Mouse (Mus musculus): ENCODE data around the gene Satb1. TPM values are rescaled to one million over a fixed set of nuclear protein-coding genes. Genes with fewer than 3 reads are reported as not detected.

Gene Satb1
- 0.65 and 1.1 TPM in 2 replicates for total RNA-seq (2014; rRNA removed)
- polyA plus RNA-seq (2012; rRNA removed), result 0.30 and 0.83 TPM in 2 replicates

GRCm38 (mm10) chr17:51832900-51833577 lies at the start of gene Satb1:
Satb1 (minus strand) TSS chr17:51833290.
- no peak for DNase-seq (ENCODE audit: extremely low read depth, low read depth, low spot score)

GRCm38 (mm10) chr17:51882566-51882965 lies 49.5 kb upstream of the Satb1 start:
- TF ChIP-seq CTCF (IDR thresholded peaks at IDR 0.05; ENCODE audit: low read depth, low read length) (no peak), POLR2A (IDR thresholded peaks at IDR 0.05; ENCODE audit: extremely low read depth, insufficient read depth, low read length) (no peak)
- no peak overlapping the region for H3K27ac ChIP-seq (replicated peaks; ENCODE audit: insufficient read depth, low read depth, low read length)
- no peak overlapping the region for H3K4me3 ChIP-seq (ENCODE audit: insufficient read depth, low read depth, low read length)
- no peaks in the 10 kb centered on the region for H3K36me3 ChIP-seq (ENCODE audit: control insufficient read depth, insufficient read depth, low read length)
- WGBS, result 92% methylated on average over 12 of the region's 12 CpGs
- H3K27me3 ChIP-seq (ENCODE audit: control insufficient read depth, insufficient read depth, low read length), result no peaks in the 10 kb centered on the region
- no peak overlapping the region for H3K9ac ChIP-seq (ENCODE audit: low read depth, low read length)
- DNase-seq (ENCODE audit: extremely low read depth, low read depth, low spot score), result no peak
- H3K4me1 ChIP-seq (ENCODE audit: control insufficient read depth, insufficient read depth, low read length), result no peaks in the 10 kb centered on the region
- H3K79me2 ChIP-seq (ENCODE audit: control insufficient read depth, insufficient read depth, low read length), result no peaks in the 10 kb centered on the region

More at GRCm38 (mm10) chr17:51832900-51833577, at the start of gene Satb1:
- Histone ChIP-seq H3K4me1 (ENCODE audit: control insufficient read depth, insufficient read depth, low read length) (peaks cover 1% of the 10 kb centered on the region; the same call in 1 of the 2 replicates), H3K79me2 (ENCODE audit: control insufficient read depth, insufficient read depth, low read length) (no peaks in the 10 kb centered on the region), H3K27me3 (ENCODE audit: control insufficient read depth, insufficient read depth, low read length) (peaks cover 21% of the 10 kb centered on the region), H3K4me3 (ENCODE audit: insufficient read depth, low read depth, low read length) (peak within 1 kb of the TSS; percentile 61), H3K27ac (replicated peaks; ENCODE audit: insufficient read depth, low read depth, low read length) (no peak within 1 kb of the TSS), H3K9ac (ENCODE audit: low read depth, low read length) (peak within 1 kb of the TSS; percentile 56), H3K36me3 (ENCODE audit: control insufficient read depth, insufficient read depth, low read length) (no peaks in the 10 kb centered on the region)
- 2% methylated on average over 47 of the region's 52 CpGs for WGBS
- no peak for TF ChIP-seq POLR2A (IDR thresholded peaks at IDR 0.05; ENCODE audit: extremely low read depth, insufficient read depth, low read length)
- TF ChIP-seq CTCF (IDR thresholded peaks at IDR 0.05; ENCODE audit: low read depth, low read length), result peak; percentile 31; the same call in 1 of the 2 replicates

- Histone ChIP-seq H3K79me2 (ENCODE audit: control insufficient read depth, insufficient read depth, low read length) (no peaks in the 10 kb centered on the region), H3K36me3 (ENCODE audit: control insufficient read depth, insufficient read depth, low read length) (no peaks in the 10 kb centered on the region), H3K4me1 (ENCODE audit: control insufficient read depth, insufficient read depth, low read length) (no peaks in the 10 kb centered on the region), H3K27me3 (ENCODE audit: control insufficient read depth, insufficient read depth, low read length) (no peaks in the 10 kb centered on the region), H3K9ac (ENCODE audit: low read depth, low read length) (no peak overlapping the region), H3K4me3 (ENCODE audit: insufficient read depth, low read depth, low read length) (no peak overlapping the region), H3K27ac (replicated peaks; ENCODE audit: insufficient read depth, low read depth, low read length) (no peak overlapping the region)
- 80% methylated on average over 8 of the region's 8 CpGs for WGBS
- TF ChIP-seq CTCF (IDR thresholded peaks at IDR 0.05; ENCODE audit: low read depth, low read length) (no peak), POLR2A (IDR thresholded peaks at IDR 0.05; ENCODE audit: extremely low read depth, insufficient read depth, low read length) (no peak)
- DNase-seq (ENCODE audit: extremely low read depth, low read depth, low spot score), result no peak
Measured at GRCm38 (mm10) chr17:51880895-51881622, 48.0 kb upstream of the Satb1 start.

- Histone ChIP-seq H3K4me3 (ENCODE audit: insufficient read depth, low read depth, low read length) (no peak overlapping the region), H3K36me3 (ENCODE audit: control insufficient read depth, insufficient read depth, low read length) (no peaks in the 10 kb centered on the region), H3K9ac (ENCODE audit: low read depth, low read length) (no peak overlapping the region), H3K4me1 (ENCODE audit: control insufficient read depth, insufficient read depth, low read length) (no peaks in the 10 kb centered on the region), H3K79me2 (ENCODE audit: control insufficient read depth, insufficient read depth, low read length) (no peaks in the 10 kb centered on the region), H3K27me3 (ENCODE audit: control insufficient read depth, insufficient read depth, low read length) (no peaks in the 10 kb centered on the region), H3K27ac (replicated peaks; ENCODE audit: insufficient read depth, low read depth, low read length) (no peak overlapping the region)
- TF ChIP-seq CTCF (IDR thresholded peaks at IDR 0.05; ENCODE audit: low read depth, low read length) (no peak), POLR2A (IDR thresholded peaks at IDR 0.05; ENCODE audit: extremely low read depth, insufficient read depth, low read length) (no peak)
- 38% methylated on average over 9 of the region's 9 CpGs for WGBS
- DNase-seq (ENCODE audit: extremely low read depth, low read depth, low spot score), result no peak
Measured at GRCm38 (mm10) chr17:51880221-51880620, 47.1 kb upstream of the Satb1 start.

GRCm38 (mm10) chr17:51879736-51880135 lies 46.6 kb upstream of the Satb1 start:
- Histone ChIP-seq H3K4me3 (ENCODE audit: insufficient read depth, low read depth, low read length) (no peak overlapping the region), H3K9ac (ENCODE audit: low read depth, low read length) (no peak overlapping the region), H3K27ac (replicated peaks; ENCODE audit: insufficient read depth, low read depth, low read length) (no peak overlapping the region), H3K79me2 (ENCODE audit: control insufficient read depth, insufficient read depth, low read length) (no peaks in the 10 kb centered on the region), H3K27me3 (ENCODE audit: control insufficient read depth, insufficient read depth, low read length) (no peaks in the 10 kb centered on the region), H3K4me1 (ENCODE audit: control insufficient read depth, insufficient read depth, low read length) (no peaks in the 10 kb centered on the region), H3K36me3 (ENCODE audit: control insufficient read depth, insufficient read depth, low read length) (no peaks in the 10 kb centered on the region)
- WGBS, result 80% methylated on average over 5 of the region's 5 CpGs
- no peak for DNase-seq (ENCODE audit: extremely low read depth, low read depth, low spot score)
- TF ChIP-seq POLR2A (IDR thresholded peaks at IDR 0.05; ENCODE audit: extremely low read depth, insufficient read depth, low read length) (no peak), CTCF (IDR thresholded peaks at IDR 0.05; ENCODE audit: low read depth, low read length) (no peak)
